Mouse (Mus musculus): Measurements from ENCODE around the gene Ajap1.

Gene Ajap1

DNA sequence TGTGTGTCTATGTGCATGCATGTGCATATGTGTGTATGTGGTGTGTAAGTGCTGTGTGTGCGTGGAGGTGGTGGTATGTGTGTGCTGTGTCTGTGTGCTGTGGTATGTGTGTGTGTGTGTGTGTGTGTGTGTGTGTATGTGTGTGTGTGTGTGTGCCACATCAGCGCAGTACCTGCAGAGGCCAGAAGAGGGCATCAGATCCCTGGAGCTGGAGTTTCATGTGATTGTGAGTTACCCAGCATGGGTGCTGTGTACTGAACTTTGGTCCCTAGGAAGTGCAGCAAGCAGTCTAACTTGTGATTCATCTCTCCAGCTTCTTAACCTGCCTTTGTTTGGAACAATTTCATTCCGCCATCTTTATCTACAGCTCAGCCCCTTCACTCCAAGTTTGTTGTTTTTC is 137.6 kb downstream of the Ajap1 start:
- DNase-seq: no peak

DNA sequence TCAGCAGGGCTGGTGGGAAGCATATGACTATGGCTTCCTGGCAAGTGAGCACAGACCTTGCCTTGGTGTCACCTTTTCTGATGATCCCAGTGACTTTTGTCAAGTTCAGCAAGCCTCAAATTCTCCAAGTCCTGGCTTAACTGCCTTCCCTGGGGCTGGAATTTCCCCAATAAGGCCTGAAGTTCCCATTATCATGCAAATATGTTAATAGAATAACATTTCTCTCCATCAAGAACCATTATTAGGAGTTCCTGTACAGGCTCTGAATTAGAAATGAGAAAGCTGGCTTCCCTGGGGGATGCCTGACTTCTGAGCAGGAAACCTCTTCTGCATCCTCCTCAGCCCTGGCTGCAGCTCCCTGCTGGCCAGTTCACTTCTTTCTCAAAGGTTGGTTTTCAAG is 141.7 kb downstream of the Ajap1 start:
- DNase-seq: no peak

DNA sequence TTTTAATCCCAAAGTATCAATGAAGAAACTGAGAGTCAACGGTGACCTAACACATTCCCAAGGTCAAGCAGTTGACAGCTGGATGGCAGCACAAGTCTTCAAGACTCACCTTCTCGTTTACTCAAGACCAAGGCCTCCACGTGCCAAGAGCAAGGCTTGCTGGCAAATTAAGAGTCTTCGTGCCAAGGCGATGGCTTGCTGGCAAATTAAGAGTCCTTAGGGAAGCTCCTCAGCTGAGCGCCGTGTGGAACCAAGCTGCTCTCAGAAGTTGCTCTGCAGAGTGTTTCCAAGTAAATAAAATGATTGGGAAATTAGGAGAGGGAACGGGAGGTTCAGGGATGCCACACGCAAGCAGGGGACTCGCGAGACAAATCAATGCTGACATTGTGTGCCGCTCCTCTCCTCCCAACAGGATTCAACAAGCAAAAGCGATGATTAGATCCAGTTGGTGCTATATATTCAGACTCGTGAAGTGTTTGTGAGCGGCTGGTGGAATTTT is 147.3 kb downstream of the Ajap1 start:
- DNase-seq: no peak

DNA sequence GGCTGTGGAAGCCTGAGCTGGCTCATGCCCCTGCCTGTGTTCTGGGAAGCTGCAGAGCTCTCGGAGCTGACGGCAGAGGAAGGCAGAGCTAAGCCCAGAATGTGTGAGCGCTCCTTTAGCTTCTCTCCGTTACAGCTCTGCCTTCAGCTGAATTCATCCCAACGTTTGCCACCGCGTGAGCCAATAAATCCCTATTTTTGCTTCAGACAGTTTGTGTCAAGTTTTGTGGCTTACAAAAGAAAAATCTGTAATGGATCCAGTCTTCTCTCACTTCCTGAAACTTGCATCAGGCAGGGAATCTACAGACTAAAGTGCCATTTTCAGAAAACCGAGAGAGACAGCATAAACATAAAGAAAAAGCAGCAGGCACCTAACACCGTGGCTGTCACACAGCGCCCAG is 154.8 kb downstream of the Ajap1 start:
- no peak for DNase-seq
